Mouse (Mus musculus) embryonic facial prominence, embryonic 13.5 days (tissue): ENCODE data around the gene Fcf1. TPM values are rescaled to one million over a fixed set of nuclear protein-coding genes. Genes with fewer than 3 reads are reported as not detected.
A peak's percentile ranks its signal among the peaks of the same experiment; 100 is the strongest.

Experiments
- ATAC-seq: fragments of 200-750 bp; cut with Nextera tagmentation; 2 replicates; pipeline ENCODE4 v1.8.0; 2017; ENCODE audit warnings: low read depth; ENCODE audit not compliant: insufficient number of reproducible peaks, insufficient read depth, low FRiP score, low TSS enrichment
- H3K27ac ChIP-seq: fragments of 300-500 bp; sonication (generic); 2 replicates; pipeline ENCODE4 v1.5.1; 2015; ENCODE audit warnings: moderate library complexity, mild to moderate bottlenecking, inconsistent platforms
- H3K27me3 ChIP-seq: fragments of 300-500 bp; sonication (generic); 2 replicates; pipeline ENCODE4 v1.6.1; 2015; ENCODE audit warnings: mild to moderate bottlenecking, inconsistent platforms
- H3K36me3 ChIP-seq: fragments of 300-500 bp; sonication (generic); 2 replicates; pipeline ENCODE4 v1.6.1; 2015; ENCODE audit warnings: mild to moderate bottlenecking, inconsistent platforms
- H3K4me1 ChIP-seq: fragments of 300-500 bp; sonication (generic); 2 replicates; pipeline ENCODE4 v1.6.1; 2015; ENCODE audit warnings: inconsistent platforms
- H3K4me2 ChIP-seq: fragments of 300-500 bp; sonication (generic); 2 replicates; pipeline ENCODE4 v1.6.1; 2015; ENCODE audit warnings: moderate library complexity, mild to moderate bottlenecking, inconsistent platforms
- H3K4me3 ChIP-seq: fragments of 300-500 bp; sonication (generic); 2 replicates; pipeline ENCODE4 v1.5.1; 2015; ENCODE audit warnings: mild to moderate bottlenecking, inconsistent platforms
- H3K9ac ChIP-seq: fragments of 300-500 bp; sonication (generic); 2 replicates; pipeline ENCODE4 v1.6.1; 2015; ENCODE audit warnings: mild to moderate bottlenecking, inconsistent platforms
- H3K9me3 ChIP-seq: fragments of 300-500 bp; sonication (generic); 2 replicates; pipeline ENCODE4 v1.6.1; 2016; ENCODE audit warnings: inconsistent platforms
- WGBS: fragments of 180-500 bp; shearing (Covaris S2); methylation state at CpG from one replicate; pipeline ENCODE4 v1.1.7; 2015; ENCODE audit warnings: mixed read lengths; 5-methylcytosine and 5-hydroxymethylcytosine counted together
- polyA plus RNA-seq: library from polyadenylated mRNA; unstranded; fragments of >200 nt; fragmentation: Nextera tagmentation; extraction: Ambion mirVana; gene quantifications from 2 replicates; pipeline ENCODE4 v1.2.1, GENCODE M21; 2015

Gene Fcf1
- polyA plus RNA-seq, 1 experiment from 2014 or later, result 161 TPM

- H3K27ac ChIP-seq, result no peak overlapping the region
- H3K9ac ChIP-seq, result no peak overlapping the region
- no peak for ATAC-seq
- H3K27me3 ChIP-seq, result no peaks in the 10 kb centered on the region
- H3K4me2 ChIP-seq, result no peak overlapping the region
- no peak overlapping the region for H3K4me3 ChIP-seq
- H3K4me1 ChIP-seq, result no peaks in the 10 kb centered on the region
- no peaks in the 10 kb centered on the region for H3K9me3 ChIP-seq
- peaks cover 78% of the 10 kb centered on the region for H3K36me3 ChIP-seq
- 87% methylated on average over 9 of the region's 9 CpGs for WGBS
Observed at GRCm38 (mm10) chr12:84944813-84945553, 25.7 kb upstream of the Fcf1 start.

- Histone ChIP-seq H3K9me3 (no peaks in the 10 kb centered on the region), H3K27me3 (no peaks in the 10 kb centered on the region), H3K36me3 (peaks cover 63% of the 10 kb centered on the region), H3K4me3 (no peak overlapping the region), H3K4me1 (no peaks in the 10 kb centered on the region), H3K9ac (no peak overlapping the region), H3K4me2 (no peak overlapping the region), H3K27ac (no peak overlapping the region)
- 77% methylated on average over 2 of the region's 2 CpGs for WGBS
- ATAC-seq, result no peak
Observed at GRCm38 (mm10) chr12:84947894-84948583, 22.7 kb upstream of the Fcf1 start.

- Histone ChIP-seq H3K4me1 (no peaks in the 10 kb centered on the region), H3K9ac (no peak overlapping the region), H3K4me2 (no peak overlapping the region), H3K9me3 (no peaks in the 10 kb centered on the region), H3K27me3 (no peaks in the 10 kb centered on the region), H3K27ac (no peak overlapping the region), H3K4me3 (no peak overlapping the region), H3K36me3 (peaks cover 56% of the 10 kb centered on the region)
- no peak for ATAC-seq
- 94% methylated on average over 6 of the region's 6 CpGs for WGBS
Observed at GRCm38 (mm10) chr12:84948584-84949285, 22.0 kb upstream of the Fcf1 start.

- Histone ChIP-seq H3K9me3 (no peaks in the 10 kb centered on the region), H3K4me3 (no peak overlapping the region), H3K27ac (no peak overlapping the region), H3K4me1 (no peaks in the 10 kb centered on the region), H3K36me3 (peaks cover 39% of the 10 kb centered on the region), H3K9ac (no peak overlapping the region), H3K27me3 (no peaks in the 10 kb centered on the region), H3K4me2 (no peak overlapping the region)
- no peak for ATAC-seq
- WGBS, result 93% methylated on average over 6 of the region's 6 CpGs
Observed at GRCm38 (mm10) chr12:84950763-84951162, 19.9 kb upstream of the Fcf1 start.

- Histone ChIP-seq H3K4me1 (no peaks in the 10 kb centered on the region), H3K9ac (no peak overlapping the region), H3K36me3 (peaks cover 39% of the 10 kb centered on the region), H3K4me2 (no peak overlapping the region), H3K4me3 (no peak overlapping the region), H3K27me3 (no peaks in the 10 kb centered on the region), H3K9me3 (no peaks in the 10 kb centered on the region), H3K27ac (no peak overlapping the region)
- 76% methylated on average over 8 of the region's 8 CpGs for WGBS
- ATAC-seq, result no peak
Observed at GRCm38 (mm10) chr12:84951531-84951930, 19.2 kb upstream of the Fcf1 start.

- ATAC-seq, result no peak
- Histone ChIP-seq H3K27me3 (no peaks in the 10 kb centered on the region), H3K4me3 (no peak overlapping the region), H3K27ac (no peak overlapping the region), H3K36me3 (peaks cover 33% of the 10 kb centered on the region), H3K4me2 (no peak overlapping the region), H3K9me3 (no peaks in the 10 kb centered on the region), H3K9ac (no peak overlapping the region), H3K4me1 (no peaks in the 10 kb centered on the region)
- 82% methylated on average over 1 of the region's 1 CpGs for whole genome bisulfite sequencing
Observed at GRCm38 (mm10) chr12:84952351-84952750, 18.3 kb upstream of the Fcf1 start.

- no peak for ATAC-seq
Observed at GRCm38 (mm10) chr12:84956317-84956716, 14.4 kb upstream of the Fcf1 start.

GRCm38 (mm10) chr12:84958794-84959356, 11.8 kb upstream of the Fcf1 start:
- Histone ChIP-seq H3K4me2 (no peak overlapping the region), H3K9me3 (no peaks in the 10 kb centered on the region), H3K4me3 (no peak overlapping the region), H3K27ac (no peak overlapping the region), H3K9ac (no peak overlapping the region), H3K4me1 (no peaks in the 10 kb centered on the region), H3K27me3 (no peaks in the 10 kb centered on the region), H3K36me3 (peaks cover 30% of the 10 kb centered on the region)
- WGBS, result 64% methylated on average over 1 of the region's 1 CpGs
- no peak for ATAC-seq

More at GRCm38 (mm10) chr12:84956317-84956716, 14.4 kb upstream of the Fcf1 start:
- Histone ChIP-seq H3K27me3 (no peaks in the 10 kb centered on the region), H3K4me3 (no peak overlapping the region), H3K9me3 (no peaks in the 10 kb centered on the region), H3K36me3 (peaks cover 19% of the 10 kb centered on the region), H3K27ac (no peak overlapping the region), H3K4me2 (no peak overlapping the region), H3K4me1 (no peaks in the 10 kb centered on the region), H3K9ac (no peak overlapping the region)
- WGBS, result 96% methylated on average over 3 of the region's 3 CpGs

GRCm38 (mm10) chr12:84962606-84963005, 8.1 kb upstream of the Fcf1 start:
- H3K36me3 ChIP-seq, result peaks cover 29% of the 10 kb centered on the region
- H3K4me3 ChIP-seq, result no peak overlapping the region
- WGBS, result 83% methylated on average over 7 of the region's 7 CpGs
- H3K27ac ChIP-seq, result no peak overlapping the region
- no peaks in the 10 kb centered on the region for H3K27me3 ChIP-seq
- H3K9me3 ChIP-seq, result no peaks in the 10 kb centered on the region
- no peak overlapping the region for H3K9ac ChIP-seq
- H3K4me1 ChIP-seq, result no peaks in the 10 kb centered on the region
- no peak overlapping the region for H3K4me2 ChIP-seq
- ATAC-seq, result no peak

GRCm38 (mm10) chr12:84968831-84969655, 1.7 kb upstream of the Fcf1 start:
- peaks cover 17% of the 10 kb centered on the region for H3K4me1 ChIP-seq
- no peaks in the 10 kb centered on the region for H3K27me3 ChIP-seq
- peaks cover 17% of the 10 kb centered on the region for H3K36me3 ChIP-seq
- no peak for ATAC-seq
- peak overlapping the region; percentile 71 for H3K4me3 ChIP-seq
- 83% methylated on average over 16 of the region's 16 CpGs for WGBS
- peak overlapping the region; percentile 93 for H3K4me2 ChIP-seq
- H3K9me3 ChIP-seq, result no peaks in the 10 kb centered on the region
- peak overlapping the region; percentile 84 for H3K9ac ChIP-seq
- H3K27ac ChIP-seq, result no peak overlapping the region
